Mouse (Mus musculus) ES-E14 (cell line): ENCODE results near the gene Ntrk2. TPM values are rescaled to one million over a fixed set of nuclear protein-coding genes. Genes with fewer than 3 reads are reported as not detected.

ENCODE experiments used
- DNase-seq: peaks from one replicate; pipeline ENCODE4 v3.0.0-alpha.2; 2013; ENCODE audit warnings: low read depth, low spot score
- H3K27ac ChIP-seq: 2 replicates; pipeline ENCODE4 v1.5.1; 2012; ENCODE audit warnings: low read depth, mild to moderate bottlenecking, low read length, moderate library complexity, mixed read lengths; ENCODE audit not compliant: poor library complexity, insufficient read depth, severe bottlenecking
- H3K36me3 ChIP-seq: 2 replicates; pipeline ENCODE4 v1.6.1; 2012; ENCODE audit warnings: mild to moderate bottlenecking, low read length, moderate library complexity, mixed read lengths; ENCODE audit not compliant: control insufficient read depth, poor library complexity, insufficient read depth, severe bottlenecking
- H3K4me1 ChIP-seq, 2 experiments: fragments of 150-350 bp in 1 of 2; sonication (generic) in 1 of 2; 2 replicates each; pipeline ENCODE4 v1.6.1; 2012; ENCODE audit warnings: low read length in 2 of 2, mild to moderate bottlenecking in 1 of 2, mixed read lengths in 1 of 2; ENCODE audit not compliant: control insufficient read depth in 2 of 2, insufficient read depth in 2 of 2, poor library complexity in 1 of 2
- H3K4me3 ChIP-seq, 2 experiments: fragments of 150-350 bp in 1 of 2; sonication (generic) in 1 of 2; 2 replicates each; pipeline ENCODE4 v1.5.1; 2012; ENCODE audit warnings: low read length in 2 of 2, low read depth in 1 of 2, mild to moderate bottlenecking in 1 of 2, mixed read lengths in 1 of 2; ENCODE audit not compliant: insufficient read depth in 1 of 2, poor library complexity in 1 of 2, severe bottlenecking in 1 of 2
- H3K9ac ChIP-seq: 2 replicates; pipeline ENCODE4 v1.6.1; 2012; ENCODE audit warnings: low read depth, mild to moderate bottlenecking, low read length, mixed read lengths; ENCODE audit not compliant: poor library complexity, insufficient read depth, severe bottlenecking
- H3K9me3 ChIP-seq: fragments of 150-350 bp; sonication (generic); 2 replicates; pipeline ENCODE4 v1.6.1; 2012; ENCODE audit warnings: low read depth, mild to moderate bottlenecking, low read length; ENCODE audit not compliant: control insufficient read depth, insufficient read depth
- CHD2 ChIP-seq: IDR thresholded peaks from 2 replicates; pipeline ENCODE4 v1.6.1; 2014; ENCODE audit warnings: mild to moderate bottlenecking, low read depth, low read length, inconsistent platforms
- HCFC1 ChIP-seq: IDR thresholded peaks from 2 replicates; pipeline ENCODE4 v1.6.1; 2012; ENCODE audit warnings: low read length, inconsistent platforms, borderline replicate concordance; ENCODE audit not compliant: insufficient read depth
- MAFK ChIP-seq: IDR thresholded peaks from 2 replicates; pipeline ENCODE4 v1.6.1; 2014; ENCODE audit warnings: mild to moderate bottlenecking, low read depth, low read length, inconsistent platforms; ENCODE audit not compliant: insufficient read depth
- ZC3H11A ChIP-seq: IDR thresholded peaks from 2 replicates; pipeline ENCODE4 v1.6.1; 2012; ENCODE audit warnings: low read depth, mild to moderate bottlenecking, inconsistent platforms, low read length, borderline replicate concordance
- ZNF384 ChIP-seq: IDR thresholded peaks from 2 replicates; pipeline ENCODE4 v1.6.1; 2012; ENCODE audit warnings: low read depth, low read length, inconsistent platforms
- in situ Hi-C, 2 experiments: fragments of 600-800 bp; cut with MboI; formaldehyde crosslinking; loops; one replicate each; pipeline ENCODE4 v1.15.1; 2025; ENCODE audit warnings: low sequenced_read_pairs in 2 of 2, inconsistent platforms in 1 of 2; ENCODE audit not compliant: unreplicated experiment in 2 of 2
- total RNA-seq: library from RNA; depleted of rRNA; stranded (reverse); fragments of 300-350 nt; gene quantifications from 2 replicates; pipeline ENCODE4 v1.2.3, GENCODE M21; 2012

The Ntrk2 gene
- total RNA-seq, 1 experiment: 5.0 TPM

DNA sequence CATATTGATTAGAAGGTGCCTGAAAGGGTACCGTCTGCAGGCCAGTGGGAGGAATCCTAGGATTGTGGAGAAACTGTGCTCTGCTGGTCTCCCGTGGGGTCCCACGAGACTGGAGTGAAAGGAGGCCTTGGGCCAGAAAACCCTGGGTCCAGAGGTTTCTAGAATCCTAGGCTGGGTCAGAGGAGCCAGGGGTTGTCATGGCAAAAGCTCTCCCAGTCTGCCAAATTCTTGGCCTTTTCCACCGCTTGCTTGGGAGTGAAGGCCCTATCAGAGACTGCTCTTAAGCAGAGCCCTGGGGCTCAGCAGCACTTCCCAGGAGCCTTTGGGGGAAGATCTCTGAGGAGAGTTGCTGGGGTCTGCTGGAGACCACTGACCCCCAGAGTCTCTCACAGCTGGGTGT lies 25.6 kb downstream of the Ntrk2 start:
- Histone ChIP-seq H3K4me1 (0 out of 4 replicates have a peak, but pooled peaks cover 0 to 2% of the 10 kb centered on the region in 2 experiments), H3K4me3 (no peak overlapping the region), H3K9me3 (no peaks in the 10 kb centered on the region), H3K36me3 (peaks cover 2% of the 10 kb centered on the region; the same call in 1 of the 2 replicates), H3K9ac (no peak overlapping the region), H3K27ac (no peak overlapping the region)
- no peak for DNase-seq
- TF ChIP-seq ZC3H11A (no peak), CHD2 (no peak), HCFC1 (no peak), MAFK (no peak), ZNF384 (no peak)
- in situ Hi-C loops: no loop called here

DNA sequence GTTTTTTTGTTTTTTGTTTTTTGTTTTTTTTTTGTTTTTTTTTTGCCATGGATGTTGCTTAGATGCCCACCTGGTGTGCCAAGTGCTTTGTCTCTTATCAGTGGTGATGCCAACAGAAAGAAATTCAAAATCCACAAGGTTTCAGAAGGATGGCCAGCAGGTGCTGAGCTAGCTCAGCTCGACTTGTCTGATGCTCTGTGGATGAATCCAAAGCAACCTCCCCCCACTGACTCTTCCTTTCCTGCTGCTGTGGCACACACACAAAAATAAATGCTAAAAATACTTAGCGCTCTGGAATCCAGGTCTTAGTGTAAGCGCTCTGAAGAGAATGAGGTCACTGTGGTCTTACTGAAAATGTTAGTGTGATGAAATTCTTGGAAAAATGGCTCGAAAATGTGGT lies 28.4 kb downstream of the Ntrk2 start:
- Histone ChIP-seq H3K4me3 (no peak overlapping the region), H3K4me1 (no peaks in the 10 kb centered on the region), H3K27ac (no peak overlapping the region), H3K9me3 (no peaks in the 10 kb centered on the region), H3K9ac (no peak overlapping the region), H3K36me3 (no peaks in the 10 kb centered on the region)
- TF ChIP-seq MAFK (no peak), CHD2 (no peak)
- in situ Hi-C loops: no loop called here
- no peak for DNase-seq

DNA sequence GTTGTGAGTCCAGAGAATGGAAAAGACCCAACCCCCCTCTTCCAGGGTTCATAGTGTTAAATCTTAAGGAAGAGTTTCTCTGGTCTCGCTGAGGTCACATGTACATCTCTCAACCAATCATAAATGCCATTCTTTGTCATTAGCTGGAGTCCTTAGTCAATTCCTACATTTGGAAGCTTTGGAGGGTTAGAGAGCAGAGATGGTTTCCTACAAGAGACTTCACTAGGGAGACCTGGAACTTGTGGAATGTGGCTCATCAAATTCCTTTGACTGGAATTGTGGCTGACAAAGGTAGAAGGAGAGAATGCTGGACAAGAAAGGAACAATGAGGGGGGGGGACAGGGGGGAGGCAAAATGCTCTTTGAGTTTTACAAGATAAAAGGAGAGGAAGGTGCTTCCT lies 30.5 kb downstream of the Ntrk2 start:
- no peaks in the 10 kb centered on the region for H3K4me1 ChIP-seq
- H3K27ac ChIP-seq: no peak overlapping the region
- no peak overlapping the region for H3K4me3 ChIP-seq
- no peaks in the 10 kb centered on the region for H3K9me3 ChIP-seq
- in situ Hi-C loops: no loop called here
- no peak for DNase-seq
- H3K9ac ChIP-seq: no peak overlapping the region
- H3K36me3 ChIP-seq: no peaks in the 10 kb centered on the region
- TF ChIP-seq ZNF384 (no peak), CHD2 (no peak), ZC3H11A (no peak), MAFK (no peak), HCFC1 (no peak)

DNA sequence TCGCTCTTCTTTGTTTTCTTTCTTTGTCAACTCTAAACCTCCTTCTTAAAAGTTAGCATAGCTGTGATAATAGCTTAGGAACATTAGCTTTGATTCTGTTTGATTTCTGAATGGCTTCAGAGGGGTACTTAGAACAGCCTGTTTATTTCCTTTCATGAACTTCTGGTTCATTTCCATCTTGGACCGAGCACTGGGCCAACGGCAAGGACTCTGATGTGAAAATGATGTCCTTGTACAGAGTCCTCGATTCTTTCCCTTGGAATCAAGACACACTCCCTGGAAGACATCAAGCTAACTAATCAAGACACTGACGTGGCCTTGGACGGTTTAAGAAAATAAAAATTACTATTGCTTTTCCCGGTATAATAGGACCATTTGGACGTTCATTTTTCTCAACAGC lies 31.7 kb downstream of the Ntrk2 start:
- Histone ChIP-seq H3K36me3 (no peaks in the 10 kb centered on the region), H3K27ac (no peak overlapping the region), H3K9ac (no peak overlapping the region), H3K4me1 (no peaks in the 10 kb centered on the region), H3K4me3 (no peak overlapping the region), H3K9me3 (no peaks in the 10 kb centered on the region)
- DNase-seq: no peak
- in situ Hi-C loops: no loop called here
- TF ChIP-seq HCFC1 (no peak), ZNF384 (no peak), ZC3H11A (no peak), MAFK (no peak), CHD2 (no peak)

DNA sequence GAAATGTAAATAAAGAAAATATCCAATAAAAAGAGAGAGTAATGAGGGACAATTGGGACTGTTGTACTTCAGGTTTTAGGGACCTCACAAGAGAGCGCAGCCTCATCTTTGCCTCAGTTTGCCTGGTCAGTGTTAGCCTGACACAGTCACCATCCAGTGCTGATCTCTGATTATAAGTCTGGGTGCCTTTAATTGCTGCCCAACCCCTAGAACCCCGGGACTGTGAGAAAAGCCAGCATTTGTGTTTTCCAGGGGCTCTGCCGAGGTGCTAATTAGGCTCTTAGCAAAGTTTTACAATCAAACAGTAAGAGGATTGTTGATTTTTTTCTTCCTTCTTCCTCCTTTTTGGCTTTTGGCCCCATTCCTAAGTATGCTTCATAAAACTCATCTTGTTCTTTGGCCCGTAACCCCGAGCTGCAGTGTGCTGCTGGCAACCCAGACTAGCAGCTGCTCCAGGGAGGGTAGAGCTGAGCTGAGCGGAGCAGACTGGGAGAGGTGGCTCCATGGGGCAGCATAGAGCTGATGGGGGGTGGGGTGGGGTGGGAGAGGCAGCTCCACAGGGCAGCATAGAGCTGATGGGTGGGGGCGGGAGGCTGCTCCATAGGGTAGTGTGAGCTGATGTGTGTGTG lies 34.5 kb downstream of the Ntrk2 start:
- Histone ChIP-seq H3K9ac (no peak overlapping the region), H3K9me3 (no peaks in the 10 kb centered on the region), H3K27ac (no peak overlapping the region), H3K4me3 (no peak overlapping the region), H3K4me1 (no peaks in the 10 kb centered on the region), H3K36me3 (no peaks in the 10 kb centered on the region)
- no peak for DNase-seq
- in situ Hi-C loops: no loop called here
- TF ChIP-seq HCFC1: no peak
- no peak for TF ChIP-seq MAFK
- TF ChIP-seq CHD2: no peak
- TF ChIP-seq ZNF384: no peak
- no peak for TF ChIP-seq ZC3H11A
